Mouse (Mus musculus): ENCODE results near the gene Klhdc1.

- TF ChIP-seq EP300 (optimal IDR thresholded peaks at IDR 0.05) (no peak), CTCF (IDR thresholded peaks at IDR 0.05; ENCODE audit: low read depth) (no peak)
Observed at GRCm38 (mm10) chr12:69309659-69310058, 68.7 kb downstream of the Klhdc1 start.

All from stomach, postnatal 0 days (tissue).